9 mouse cellular contexts compared by ENCODE assay signal in genomic region chr10:127662666-127663253, GRCm38 (mm10). TPM values are rescaled to one million over a fixed set of nuclear protein-coding genes. Genes with fewer than 3 reads are reported as not detected.
DNase-seq lines count a peak whose midpoint lies in the region; ATAC-seq and TF ChIP-seq lines count a peak whose summit lies in the region.
"Had no signal": no experiment of that assay in that cellular context is flagged by ENCODE, and none has a peak within 500 bp of the region (broad histone marks: within the 10 kb centered on the region; RNA-seq: fewer than 3 reads in every experiment).

No protein-coding gene starts in this region.

- no peaks in the 10 kb centered on the region for H3K27me3 ChIP-seq in limb, embryonic 14.5 days (ENCODE audit: control insufficient read depth, insufficient read depth, low read length)
- H3K27me3 ChIP-seq in myocyte (ENCODE audit: control insufficient read depth, insufficient read depth, insufficient read length): no peaks in the 10 kb centered on the region

- intact Hi-C loops in heart, postnatal 14 days (cut with DNase I): no loop called here

- 31% methylated on average over 16 of the region's 19 CpGs for WGBS in limb, embryonic 14.5 days

- peaks cover 47% of the 10 kb centered on the region for H3K36me3 ChIP-seq in limb, embryonic 14.5 days (ENCODE audit: control insufficient read depth, insufficient read depth, low read length)
- peaks cover 20% of the 10 kb centered on the region for H3K36me3 ChIP-seq in myocyte (ENCODE audit: control insufficient read depth, insufficient read depth)

- H3K9me3 ChIP-seq in limb, embryonic 14.5 days (ENCODE audit: control insufficient read depth, low read length): no peaks in the 10 kb centered on the region

- no peak for TF ChIP-seq POLR2A in cortical plate, adult 2 months (IDR thresholded peaks at IDR 0.05; ENCODE audit: extremely low read depth, insufficient read depth, low read length)
- no peak for TF ChIP-seq POLR2A in limb, embryonic 14.5 days (IDR thresholded peaks at IDR 0.05; ENCODE audit: borderline replicate concordance, extremely low read depth, insufficient read depth, insufficient read length)
- peak; percentile 11 for TF ChIP-seq POLR2A in myocyte (IDR thresholded peaks at IDR 0.05; ENCODE audit: insufficient read length, low read depth)

- peak; percentile 40 for DNase-seq in right cerebral cortex, postnatal 25 days
- no peak for DNase-seq in right cerebral cortex, postnatal 36 days (ENCODE audit: low spot score in 2 of 2)
- peak; percentile 35 to 36 for DNase-seq in heart, postnatal 14 days
- DNase-seq in limb, embryonic 14.5 days (ENCODE audit: low spot score): no peak
- DNase-seq in layer of hippocampus, adult 18-20 months (ENCODE audit: low spot score in 2 of 2): no peak

- peak overlapping the region; percentile 42 for H3K4me2 ChIP-seq in limb, embryonic 14.5 days (replicated peaks; ENCODE audit: low read depth, low read length, severe bottlenecking)
- peak overlapping the region; percentile 97 for H3K4me2 ChIP-seq in myocyte (ENCODE audit: low read depth)

- ATAC-seq in limb, embryonic 14.5 days (ENCODE audit: low FRiP score, low read depth): no peak
- ATAC-seq in monocyte, adult 5-6 weeks (replicated peaks; ENCODE audit: insufficient number of reproducible peaks, low FRiP score, low TSS enrichment, poor library complexity, severe bottlenecking): no peak

- H3K27ac ChIP-seq in cortical plate, adult 2 months (ENCODE audit: insufficient read depth, low read length): peak overlapping the region; percentile 91
- H3K27ac ChIP-seq in limb, embryonic 14.5 days (replicated peaks; ENCODE audit: low read depth, low read length): peak overlapping the region; percentile 63

- H3ac ChIP-seq in myocyte (ENCODE audit: control insufficient read depth, insufficient read length): peak overlapping the region; percentile 8

- peak overlapping the region; percentile 36; the same call in 1 of the 2 replicates for H3K9ac ChIP-seq in limb, embryonic 14.5 days (ENCODE audit: low read depth, low read length, severe bottlenecking)

- peaks cover 6% of the 10 kb centered on the region; the same call in 1 of the 2 replicates for H3K4me1 ChIP-seq in cortical plate, adult 2 months (ENCODE audit: control insufficient read depth, insufficient read depth, low read length)
- peaks cover 43% of the 10 kb centered on the region for H3K4me1 ChIP-seq in limb, embryonic 14.5 days (ENCODE audit: control insufficient read depth, insufficient read depth, low read length)

- no peak for TF ChIP-seq CTCF in cortical plate, adult 2 months (IDR thresholded peaks at IDR 0.05; ENCODE audit: extremely low read depth, insufficient read depth, low read length)

- H3K79me2 ChIP-seq in myocyte (ENCODE audit: control insufficient read depth, insufficient read depth): peaks cover 33% of the 10 kb centered on the region

- peak overlapping the region; percentile 16 for H3K4me3 ChIP-seq in cortical plate, adult 2 months (ENCODE audit: insufficient read depth, low read length)
- H3K4me3 ChIP-seq in limb, embryonic 14.5 days (replicated peaks; ENCODE audit: low read length): peak overlapping the region; percentile 15
- H3K4me3 ChIP-seq in myocyte: peak overlapping the region; percentile 98
- H3K4me3 ChIP-seq: erythroblast, embryonic 14.5 days had no signal

TF ChIP-seq in myocyte, 11 proteins besides CTCF, POLR2A, EP300 and RAD21:
- TF ChIP-seq TCF3 (IDR thresholded peaks at IDR 0.05; ENCODE audit: insufficient read length, low read depth) (no peak), MYOD1 (IDR thresholded peaks at IDR 0.05; ENCODE audit: control insufficient read depth in 1 of 3, insufficient read length in 2 of 3, low read depth in 2 of 3) (no peak), MYOG (IDR thresholded peaks at IDR 0.05; ENCODE audit: control insufficient read depth in 1 of 3, insufficient read depth in 1 of 3, insufficient read length in 2 of 3, low read depth in 2 of 3) (peak in 1 of 3 experiments; percentile 50)
TF ChIP-seq in myocyte: peak in this region for 1.

RNA-seq across cellular contexts. Expression of gene Nemp1, which starts 3.9 kb away (rescaled TPM):
- 3.8 TPM in 2 replicates for polyA plus RNA-seq in cortical plate, adult 2 months (2012; rRNA removed)
- total RNA-seq in heart, postnatal 14 days (2021): 1 to 10 TPM; 4.2 to 4.7 TPM
- polyA plus RNA-seq in limb, embryonic 14.5 days (2012; rRNA removed): 12.3 and 13.9 TPM in 2 replicates
- 9.0 and 10.2 TPM in 2 replicates for polyA plus RNA-seq in limb, embryonic 14.5 days (2014; fragmentation: Nextera tagmentation; extraction: Ambion mirVana)
- polyA plus RNA-seq in myocyte (2012; fragmentation: generic; extraction: Trizol): 5.6 TPM
- total RNA-seq in monocyte, adult 5-6 weeks (2017): 16.1 to 28.4 TPM (median 17.2 TPM) in 3 replicates
- 1 to 10 TPM; 6.6 to 6.7 TPM for total RNA-seq in layer of hippocampus, adult 18-20 months (2021)

RNA-seq across cellular contexts. Expression of gene Nab2, which starts 5.6 kb away (rescaled TPM):
- polyA plus RNA-seq in cortical plate, adult 2 months (2012; rRNA removed): 35.3 and 40.3 TPM in 2 replicates
- total RNA-seq in heart, postnatal 14 days (2021): 1 to 10 TPM; 8.0 TPM
- 64.5 and 68.3 TPM in 2 replicates for polyA plus RNA-seq in limb, embryonic 14.5 days (2012; rRNA removed)
- polyA plus RNA-seq in limb, embryonic 14.5 days (2014; fragmentation: Nextera tagmentation; extraction: Ambion mirVana): 16.4 and 19.9 TPM in 2 replicates
- 68.7 TPM for polyA plus RNA-seq in myocyte (2012; fragmentation: generic; extraction: Trizol)
- total RNA-seq in monocyte, adult 5-6 weeks (2017): 12.6 to 35.9 TPM (median 17.8 TPM) in 3 replicates
- total RNA-seq in layer of hippocampus, adult 18-20 months (2021): 10 to 100 TPM; 54.8 to 55.6 TPM

RNA-seq across cellular contexts. Expression of gene Stat6, which starts 20.0 kb away (rescaled TPM):
- 11.9 and 12.6 TPM in 2 replicates for polyA plus RNA-seq in cortical plate, adult 2 months (2012; rRNA removed)
- 10 to 100 TPM; 46.9 to 49.9 TPM for total RNA-seq in heart, postnatal 14 days (2021)
- polyA plus RNA-seq in limb, embryonic 14.5 days (2012; rRNA removed): 30.7 and 33.5 TPM in 2 replicates
- polyA plus RNA-seq in limb, embryonic 14.5 days (2014; fragmentation: Nextera tagmentation; extraction: Ambion mirVana): 22.2 and 24.6 TPM in 2 replicates
- 0.26 TPM for polyA plus RNA-seq in myocyte (2012; fragmentation: generic; extraction: Trizol)
- 171 to 211 TPM (median 204 TPM) in 3 replicates for total RNA-seq in monocyte, adult 5-6 weeks (2017)
- total RNA-seq in layer of hippocampus, adult 18-20 months (2021): 1 to 10 TPM; 5.7 to 7.3 TPM

RNA-seq across cellular contexts. Expression of gene Lrp1, which starts 41.8 kb away (rescaled TPM):
- polyA plus RNA-seq in cortical plate, adult 2 months (2012; rRNA removed): 294 and 309 TPM in 2 replicates
- total RNA-seq in heart, postnatal 14 days (2021): 100 to 1,000 TPM in 1 of 2 experiments, 10 to 100 TPM in 1; 85.0 to 105 TPM
- 261 and 271 TPM in 2 replicates for polyA plus RNA-seq in limb, embryonic 14.5 days (2012; rRNA removed)
- 146 and 172 TPM in 2 replicates for polyA plus RNA-seq in limb, embryonic 14.5 days (2014; fragmentation: Nextera tagmentation; extraction: Ambion mirVana)
- polyA plus RNA-seq in myocyte (2012; fragmentation: generic; extraction: Trizol): 244 TPM
- 147 to 219 TPM (median 171 TPM) in 3 replicates for total RNA-seq in monocyte, adult 5-6 weeks (2017)
- 100 to 1,000 TPM; 284 to 294 TPM for total RNA-seq in layer of hippocampus, adult 18-20 months (2021)

RNA-seq across cellular contexts. Expression of gene Myo1a, which starts 42.2 kb away (rescaled TPM):
- 1.3 and 1.7 TPM in 2 replicates for polyA plus RNA-seq in cortical plate, adult 2 months (2012; rRNA removed)
- under 1 TPM in 1 of 2 experiments, not detected in 1; 0.15 TPM for total RNA-seq in heart, postnatal 14 days (2021)
- 1.2 and 1.7 TPM in 2 replicates for polyA plus RNA-seq in limb, embryonic 14.5 days (2012; rRNA removed)
- polyA plus RNA-seq in limb, embryonic 14.5 days (2014; fragmentation: Nextera tagmentation; extraction: Ambion mirVana): 0.30 and 0.48 TPM in 2 replicates
- polyA plus RNA-seq in myocyte (2012; fragmentation: generic; extraction: Trizol): 0.35 TPM
- total RNA-seq in monocyte, adult 5-6 weeks (2017): 1.6 TPM in 1 of 3 replicates, not detected in the others
- total RNA-seq in layer of hippocampus, adult 18-20 months (2021): 1 to 10 TPM in 1 of 2 experiments, under 1 TPM in 1; 0.79 to 1.7 TPM

Comparison
In these comparisons a context has a peak if more than half of its experiments do, and no peak if none do; other contexts are left out.
1. DNase-seq: peak in right cerebral cortex, postnatal 25 days (single experiment) and heart, postnatal 14 days (2 of 2); none in right cerebral cortex, postnatal 36 days (0 of 2), limb, embryonic 14.5 days (single experiment) and layer of hippocampus, adult 18-20 months (0 of 2).
2. H3K4me3 ChIP-seq: peak in every context shown above with its lines; median percentile 98 in myocyte; 16 in cortical plate, adult 2 months; 15 in limb, embryonic 14.5 days.
3. RNA of gene Stat6, which starts 20.0 kb away (total RNA-seq): 171 to 211 TPM in monocyte, adult 5-6 weeks and 46.9 to 49.9 TPM in heart, postnatal 14 days; 5.7 to 7.3 TPM in layer of hippocampus, adult 18-20 months; every median in the first group is over 4 times any median in the second.